Mouse (Mus musculus) left cerebral cortex, adult 6 months (tissue): ENCODE measurements around the gene Gm20388. TPM values are rescaled to one million over a fixed set of nuclear protein-coding genes. Genes with fewer than 3 reads are reported as not detected.

Experiments
- polyA plus RNA-seq: library from polyadenylated mRNA; unstranded; fragments of <200 nt; fragmentation: Nextera tagmentation; gene quantifications from 2 replicates; pipeline ENCODE4 v1.2.3, GENCODE M21; 2021

Gm20388 gene
- polyA plus RNA-seq, 1 experiment from 2014 or later: not detected

DNA sequence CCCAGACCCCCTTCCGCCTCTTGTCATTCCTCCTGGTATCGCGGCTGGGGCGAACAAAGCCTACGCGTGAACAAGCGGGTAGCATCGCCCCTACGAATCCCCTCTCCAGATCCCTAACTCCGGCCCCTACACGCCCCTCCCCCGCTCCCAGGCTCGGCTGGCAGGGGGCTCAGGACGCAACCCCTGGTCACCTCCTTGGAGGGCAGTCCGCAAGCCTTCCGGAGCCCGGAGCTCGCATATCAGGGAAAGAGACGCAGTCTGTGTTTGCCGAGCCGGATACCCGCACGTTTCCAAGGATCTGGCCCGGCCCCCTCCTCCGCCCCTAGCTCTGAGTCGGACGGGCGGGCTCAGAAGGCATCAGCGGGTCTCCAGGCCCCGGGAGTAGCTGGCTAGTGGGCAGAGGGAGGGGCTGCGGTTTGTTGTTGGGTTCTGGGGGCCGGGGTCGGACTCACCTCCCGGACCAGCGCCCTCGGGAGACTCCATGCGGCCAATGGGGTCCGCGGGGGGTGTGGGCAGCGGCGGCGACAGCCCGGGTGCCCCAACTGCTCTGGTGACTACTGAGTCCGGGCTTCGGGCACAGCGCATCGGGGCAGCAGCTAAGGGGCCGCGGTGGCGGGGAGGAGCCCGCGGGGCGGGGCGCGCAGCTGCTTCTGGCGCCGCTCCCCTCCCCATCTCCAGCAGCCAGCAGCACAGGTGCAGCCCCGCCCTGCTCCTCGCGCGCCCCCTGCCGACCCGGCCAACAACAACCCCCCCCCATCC, 3604.3 kb downstream of the Gm20388 start, which contains the start of gene Dbndd1:
Gene Dbndd1 (minus strand): TSS at position 683 of the 759 bp plus-strand sequence.

GRCm38 (mm10) chr8:123518667-123519066, 3608.0 kb downstream of the Gm20388 start, which contains the start of gene Gas8:
TSS of gene Gas8 (plus strand) at chr8:123518834.

DNA sequence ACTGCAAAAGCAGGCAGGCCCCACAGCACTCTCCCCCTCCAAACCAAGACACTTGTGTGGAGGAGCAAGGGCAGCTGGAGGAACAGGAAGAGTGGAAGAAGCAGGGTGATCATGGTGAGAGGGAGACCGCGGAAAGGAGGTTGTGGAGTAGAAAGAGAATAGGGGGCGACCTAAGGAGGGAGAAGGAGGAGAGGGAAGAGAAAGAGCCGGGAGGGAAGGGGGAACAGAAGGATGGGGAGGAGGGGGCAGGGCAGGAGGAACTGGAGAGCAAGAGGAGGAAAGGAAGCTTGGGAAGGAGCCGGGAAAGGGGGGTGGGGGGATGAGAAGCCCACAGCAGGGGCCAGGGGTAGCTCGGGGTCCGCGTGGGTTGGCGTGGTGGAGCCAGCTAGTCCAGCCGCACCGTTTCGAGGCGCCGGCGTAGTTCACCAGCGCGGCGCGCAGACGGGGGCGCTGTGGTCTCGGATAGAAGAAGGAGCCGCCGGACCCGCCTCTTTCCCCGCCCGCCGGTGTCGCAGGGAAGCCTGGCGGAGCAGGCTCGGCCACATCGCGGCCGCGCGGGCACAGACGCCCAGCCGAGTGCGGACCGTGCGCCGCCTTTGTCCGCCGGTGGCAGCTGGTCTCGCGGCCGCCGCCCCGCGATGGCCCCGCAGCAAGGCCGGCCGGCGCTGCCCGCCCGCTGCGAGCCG, 3742.8 kb downstream of the Gm20388 start, which contains the start of gene Rhou:
Gene Rhou (plus strand): TSS at position 622 of the 686 bp plus-strand sequence.

GRCm38 (mm10) chr8:123805718-123806373, 3895.2 kb downstream of the Gm20388 start, which contains the start of gene Rab4a:
TSS of gene Rab4a (plus strand) at chr8:123805985.

DNA sequence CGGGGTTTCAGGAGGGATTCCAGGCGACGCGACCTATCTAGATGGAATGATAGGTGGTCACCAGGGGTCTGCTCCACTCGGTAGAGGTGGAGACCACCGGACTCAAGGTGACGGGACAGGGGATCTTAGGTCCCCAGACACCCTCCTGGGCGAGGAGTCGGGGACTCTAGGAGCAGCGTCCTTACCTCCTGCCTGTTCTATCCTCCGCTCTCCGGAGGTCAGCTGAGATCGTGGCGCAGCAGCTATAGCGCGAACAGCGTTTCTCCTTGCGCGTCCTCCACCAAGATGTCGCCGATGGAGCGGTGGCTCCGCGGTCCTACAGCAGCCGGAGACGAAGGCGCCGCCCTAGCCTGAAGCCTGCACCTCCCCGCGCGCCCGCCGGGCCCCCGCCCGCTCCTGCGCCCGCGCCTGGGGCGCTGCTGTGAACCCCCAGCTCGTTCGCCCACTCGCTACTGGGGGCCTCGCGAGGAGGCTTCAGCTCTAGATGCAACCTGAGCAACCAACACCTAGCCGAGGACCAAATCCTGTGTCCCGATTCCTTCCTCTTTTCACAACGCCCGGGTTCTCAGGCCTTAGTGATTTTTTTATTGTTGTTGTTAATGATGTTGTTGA, 3949.1 kb downstream of the Gm20388 start, which contains the start of gene Ccsap:
Gene Ccsap (minus strand): TSS at position 562 of the 612 bp plus-strand sequence.

GRCm38 (mm10) chr8:123894502-123895097, 3984.0 kb downstream of the Gm20388 start, which contains the start of gene Acta1:
TSS of gene Acta1 (minus strand) at chr8:123894751.

DNA sequence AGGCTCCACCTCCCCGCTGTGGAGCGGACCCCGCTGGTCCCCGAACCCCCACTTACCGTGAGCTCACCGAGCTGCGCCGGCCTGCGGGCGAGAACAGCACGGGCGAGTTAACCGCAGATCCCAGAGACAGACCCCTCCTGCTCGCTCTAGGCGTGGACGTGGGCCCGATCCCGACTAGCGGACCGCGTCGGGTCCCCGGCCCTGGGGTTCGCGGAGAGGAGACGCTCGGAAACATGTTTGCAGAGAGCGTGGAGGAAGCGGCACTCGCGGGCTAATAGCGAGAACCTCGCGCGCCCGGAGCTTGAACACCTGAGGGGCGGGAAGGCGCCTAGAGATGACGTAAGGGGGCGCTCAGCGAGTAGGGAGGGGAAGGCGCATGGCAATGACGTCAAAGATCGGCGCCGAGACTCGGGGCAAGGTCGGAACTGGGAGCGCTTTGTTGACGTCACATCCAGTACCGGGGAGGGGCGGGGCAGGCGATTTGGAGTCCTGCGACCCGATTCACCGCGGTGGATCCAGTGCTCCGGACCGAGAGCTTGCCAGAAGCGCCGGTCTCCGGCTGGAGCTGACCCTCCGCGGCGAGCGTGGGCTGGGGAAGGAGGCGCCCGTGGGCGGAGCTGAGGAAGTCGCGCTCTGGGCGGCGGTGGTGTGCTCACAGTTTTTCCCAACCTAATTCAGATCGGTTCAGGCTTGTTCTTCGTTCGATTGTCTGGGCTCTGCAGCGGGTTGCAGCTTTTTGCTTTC, 4038.5 kb downstream of the Gm20388 start, which contains the start of gene Nup133:
Gene Nup133 (minus strand): TSS at position 324 of the 744 bp plus-strand sequence.

DNA sequence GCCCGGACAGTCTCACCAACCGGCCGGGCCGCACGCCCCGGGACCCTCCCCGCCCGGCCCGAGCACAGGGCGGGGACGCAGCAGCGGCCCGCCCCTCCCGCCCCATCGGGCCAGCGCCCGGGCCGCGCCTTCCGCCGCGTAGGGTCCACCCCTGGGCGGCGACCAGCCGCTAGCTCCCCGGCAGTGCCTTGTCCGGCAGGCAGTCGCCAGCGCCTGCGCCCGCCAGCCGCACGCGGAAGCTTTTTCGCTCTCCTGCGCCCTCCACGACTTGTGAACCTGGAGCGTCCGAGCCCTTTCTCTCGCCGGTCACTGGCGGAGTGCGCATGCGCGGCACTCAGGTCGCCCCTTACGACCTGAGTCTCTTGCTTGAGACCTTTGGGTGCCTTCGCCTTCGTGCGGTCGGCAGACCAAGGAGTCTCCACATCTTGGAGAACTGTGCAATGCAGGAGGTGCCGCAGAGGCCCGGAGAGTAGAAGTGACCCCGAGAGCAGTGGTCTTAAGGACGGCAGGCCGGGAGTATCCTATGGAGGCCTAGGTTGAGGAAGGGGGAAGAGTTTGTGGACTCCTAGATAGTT, 4072.3 kb downstream of the Gm20388 start, which contains the start of gene Abcb10:
Gene Abcb10 (minus strand): TSS at position 297 of the 575 bp plus-strand sequence.

DNA sequence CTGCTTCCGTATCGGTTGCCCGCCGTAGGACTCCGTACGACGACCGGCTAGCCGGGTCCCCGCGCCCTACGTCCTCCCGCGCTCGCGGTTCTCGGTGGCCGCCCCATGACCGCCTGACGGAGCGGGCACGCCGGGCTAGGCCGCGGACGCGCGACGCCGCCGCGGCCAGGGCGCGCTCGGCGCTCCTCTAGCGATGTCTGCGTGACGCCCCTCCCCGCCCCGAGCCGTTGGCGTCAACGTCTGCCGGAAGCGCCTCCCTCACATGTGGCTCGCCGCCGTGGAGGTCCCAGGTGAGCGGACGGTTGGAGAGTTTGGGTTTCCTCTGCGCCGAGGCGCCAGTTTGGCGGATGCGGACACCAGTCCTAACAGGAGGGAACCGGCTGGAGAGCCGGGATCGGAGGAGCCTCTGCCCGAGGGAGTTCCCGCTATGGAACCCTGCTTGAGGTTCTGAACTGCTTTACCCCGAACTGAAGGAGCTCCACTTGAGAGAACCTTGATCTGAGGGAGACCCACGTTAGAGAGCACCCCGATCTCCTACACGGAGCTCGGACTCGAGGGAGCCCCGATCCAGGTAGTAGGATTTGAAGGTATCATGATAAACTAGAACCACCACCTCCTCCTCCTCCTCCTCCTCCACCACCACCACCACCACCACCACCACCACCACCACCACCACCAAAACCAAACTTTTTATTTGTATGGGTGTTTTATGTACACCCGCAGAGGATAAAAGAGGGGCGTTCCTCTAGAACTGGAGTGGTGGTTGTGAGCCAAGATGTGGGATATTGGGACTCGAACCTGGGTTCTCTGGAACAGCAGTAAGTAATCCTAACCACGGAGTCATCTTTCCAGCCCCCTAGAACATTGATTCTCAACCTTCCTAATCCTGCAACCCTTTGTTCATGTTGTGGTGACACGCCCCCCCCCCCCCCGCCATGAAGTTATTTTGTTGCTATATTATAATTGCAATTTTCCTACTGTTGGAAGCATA, 4110.9 kb downstream of the Gm20388 start, which contains the start of the genes Taf5l and Urb2:
Gene Taf5l (minus strand): TSS at position 161 of the 991 bp plus-strand sequence.
Gene Urb2 (plus strand): TSS at position 272 of the 991 bp plus-strand sequence.

DNA sequence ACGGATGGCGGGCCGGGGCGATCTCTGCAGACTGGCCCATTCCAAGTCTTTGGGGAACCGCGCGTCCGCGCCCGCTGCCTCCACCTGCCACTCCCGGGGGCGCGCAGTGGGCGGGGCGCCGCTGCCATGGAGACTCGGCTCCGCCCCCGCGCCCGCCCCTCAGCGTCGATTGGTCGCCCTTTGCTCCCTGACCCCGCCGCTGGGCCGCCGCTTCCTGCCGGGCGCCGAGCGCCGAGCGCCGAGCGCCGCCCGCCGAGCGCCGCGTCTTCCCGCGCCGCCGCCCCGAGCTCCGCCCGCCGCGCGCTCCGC, 4320.5 kb downstream of the Gm20388 start, which contains the start of gene Galnt2:
Gene Galnt2 (plus strand): TSS at position 216 of the 309 bp plus-strand sequence.

Other genes starting within 250 kb of the Gm20388 start
- 12.0 and 15.7 TPM in 2 replicates for gene Wfdc1, start 244.5 kb upstream of the Gm20388 start, polyA plus RNA-seq
- 0.21 and 0.29 TPM in 2 replicates for gene Atp2c2, start 210.8 kb upstream of the Gm20388 start, polyA plus RNA-seq
- gene Tldc1, start 132.4 kb upstream of the Gm20388 start, polyA plus RNA-seq: 5.0 and 5.6 TPM in 2 replicates
- gene Cotl1, start 70.3 kb upstream of the Gm20388 start, polyA plus RNA-seq: 31.9 and 41.6 TPM in 2 replicates
- 5.9 and 6.1 TPM in 2 replicates for gene Klhl36, start 48.6 kb upstream of the Gm20388 start, polyA plus RNA-seq
- 52.0 and 56.3 TPM in 2 replicates for gene Usp10, start 481 bp upstream of the Gm20388 start, polyA plus RNA-seq
- 0.79 and 1.1 TPM in 2 replicates for gene Crispld2, start 81.6 kb downstream of the Gm20388 start, polyA plus RNA-seq
- gene Zdhhc7, start 190.6 kb downstream of the Gm20388 start, polyA plus RNA-seq: 16.7 and 22.9 TPM in 2 replicates
- gene 6430548M08Rik, start 203.3 kb downstream of the Gm20388 start, polyA plus RNA-seq: 55.0 and 55.7 TPM in 2 replicates